Mouse (Mus musculus): ENCODE data around the gene Rab40b. TPM values are rescaled to one million over a fixed set of nuclear protein-coding genes. Genes with fewer than 3 reads are reported as not detected.

Rab40b gene
- polyA plus RNA-seq (2012; rRNA removed; ENCODE audit: low replicate concordance): 7.6 and 9.8 TPM in 2 replicates

DNA sequence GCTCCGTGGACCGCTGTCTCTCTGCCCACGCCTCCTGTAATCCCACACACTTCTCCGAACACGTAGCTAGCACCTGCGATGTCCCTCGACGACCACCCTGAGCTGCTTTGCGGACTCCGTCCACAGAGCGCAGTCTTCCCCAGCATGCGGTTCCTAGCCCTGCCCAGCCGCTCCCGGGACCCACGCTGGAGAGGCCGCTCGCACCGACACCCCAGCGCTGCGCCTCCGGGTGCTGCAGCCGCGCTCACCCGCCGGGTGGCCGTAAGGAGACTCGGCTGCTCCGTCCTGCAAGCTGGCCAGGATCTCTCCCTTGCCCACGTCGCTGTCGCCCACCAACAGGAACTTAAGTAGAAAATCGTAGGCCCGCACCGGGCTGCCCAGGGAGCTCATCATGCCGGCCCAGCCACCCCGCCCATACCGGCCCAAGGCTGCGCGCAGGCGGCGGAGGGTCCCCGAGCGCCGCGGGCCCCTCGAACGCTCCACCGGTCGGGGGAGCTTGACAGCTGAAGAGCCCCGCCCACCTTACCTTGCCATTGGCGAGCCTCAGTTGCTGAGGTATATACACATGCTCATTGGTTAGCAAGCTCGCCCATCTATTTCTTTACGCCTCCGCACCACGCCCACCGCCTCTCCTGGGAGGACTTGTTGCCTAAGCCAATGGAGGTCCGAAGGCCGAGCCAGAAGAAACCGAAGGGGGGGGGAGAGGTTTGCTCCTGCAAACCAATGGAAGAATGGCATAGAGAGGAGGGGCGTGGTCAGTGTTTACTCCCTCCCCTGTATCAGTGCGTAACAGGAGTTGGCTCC lies at the start of gene Rab40b:
Gene Rab40b (minus strand): TSS at position 502 of the 804 bp plus-strand sequence.

GRCm38 (mm10) chr11:121434156-121435155 lies 46.4 kb upstream of the Rab40b start, which contains the start of gene Fn3k:
Gene Fn3k (plus strand): TSS chr11:121434913.

GRCm38 (mm10) chr11:121420830-121421552 lies 32.9 kb upstream of the Rab40b start, which contains the start of gene Fn3krp:
Gene Fn3krp (plus strand): TSS chr11:121421401.

GRCm38 (mm10) chr11:121354091-121354707 lies 33.9 kb downstream of the Rab40b start, which contains the start of gene Wdr45b:
Gene Wdr45b (minus strand): TSS chr11:121354445.

Other genes with a start within 250 kb of the Rab40b start
- not detected in 2 replicates for gene Tex19.1, start 242.1 kb downstream of the Rab40b start, polyA plus RNA-seq (2012; rRNA removed; ENCODE audit: low replicate concordance)
- gene Uts2r, start 228.0 kb downstream of the Rab40b start, polyA plus RNA-seq (2012; rRNA removed; ENCODE audit: low replicate concordance): 0.17 and 0.86 TPM in 2 replicates
- gene Hexdc, start 183.8 kb downstream of the Rab40b start, polyA plus RNA-seq (2012; rRNA removed; ENCODE audit: low replicate concordance): 15.2 and 16.8 TPM in 2 replicates
- gene Ogfod3, start 183.5 kb downstream of the Rab40b start, polyA plus RNA-seq (2012; rRNA removed; ENCODE audit: low replicate concordance): 12.0 and 12.4 TPM in 2 replicates
- 43.0 and 49.2 TPM in 2 replicates for gene Cybc1, start 158.9 kb downstream of the Rab40b start, polyA plus RNA-seq (2012; rRNA removed; ENCODE audit: low replicate concordance)
- 22.2 and 52.7 TPM in 2 replicates for gene Narf, start 151.0 kb downstream of the Rab40b start, polyA plus RNA-seq (2012; rRNA removed; ENCODE audit: low replicate concordance)
- 36.0 and 45.2 TPM in 2 replicates for gene Foxk2, start 128.3 kb downstream of the Rab40b start, polyA plus RNA-seq (2012; rRNA removed; ENCODE audit: low replicate concordance)
- gene Wdr45b, start 33.8 kb downstream of the Rab40b start, polyA plus RNA-seq (2012; rRNA removed; ENCODE audit: low replicate concordance): 35.4 and 57.3 TPM in 2 replicates
- gene Fn3krp, start 33.1 kb upstream of the Rab40b start, polyA plus RNA-seq (2012; rRNA removed; ENCODE audit: low replicate concordance): 6.2 and 14.6 TPM in 2 replicates
- gene Fn3k, start 46.7 kb upstream of the Rab40b start, polyA plus RNA-seq (2012; rRNA removed; ENCODE audit: low replicate concordance): 6.3 and 8.6 TPM in 2 replicates
- gene Tbcd, start 63.7 kb upstream of the Rab40b start, polyA plus RNA-seq (2012; rRNA removed; ENCODE audit: low replicate concordance): 49.3 and 101 TPM in 2 replicates
- 1.6 and 3.3 TPM in 2 replicates for gene Zfp750, start 131.1 kb upstream of the Rab40b start, polyA plus RNA-seq (2012; rRNA removed; ENCODE audit: low replicate concordance)

All from mammary gland, adult 2 months (tissue).